Mouse (Mus musculus) midbrain, embryonic 14.5 days (tissue): ENCODE data around the gene Med18. TPM values are rescaled to one million over a fixed set of nuclear protein-coding genes. Genes with fewer than 3 reads are reported as not detected.

Source experiments
- ATAC-seq: fragments of 200-750 bp; cut with Nextera tagmentation; 2 replicates; pipeline ENCODE4 v1.8.0; 2017; ENCODE audit warnings: moderate number of reproducible peaks, moderate library complexity; ENCODE audit not compliant: low FRiP score, low TSS enrichment
- DNase-seq: peaks from one replicate; pipeline ENCODE4 v3.0.0-alpha.2; 2015
- H3K27ac ChIP-seq: fragments of 300-500 bp; sonication (generic); replicated peaks from 2 replicates; pipeline ENCODE4 v1.5.1; 2014; ENCODE audit warnings: mild to moderate bottlenecking, low read depth, low read length, moderate library complexity
- H3K27me3 ChIP-seq: fragments of 300-500 bp; sonication (generic); 2 replicates; pipeline ENCODE4 v1.6.1; 2014; ENCODE audit warnings: low read length, control low read depth, mixed read lengths; ENCODE audit not compliant: control insufficient read depth, insufficient read depth
- H3K36me3 ChIP-seq: fragments of 300-500 bp; sonication (generic); 2 replicates; pipeline ENCODE4 v1.6.1; 2014; ENCODE audit warnings: low read length, control low read depth; ENCODE audit not compliant: control insufficient read depth, insufficient read depth
- H3K4me1 ChIP-seq: fragments of 300-500 bp; sonication (generic); 2 replicates; pipeline ENCODE4 v1.6.1; 2014; ENCODE audit warnings: mild to moderate bottlenecking, antibody characterized with exemption, low read length, control low read depth; ENCODE audit not compliant: control insufficient read depth, insufficient read depth
- H3K4me2 ChIP-seq: fragments of 300-500 bp; sonication (generic); 2 replicates; pipeline ENCODE4 v1.6.1; 2014; ENCODE audit warnings: mild to moderate bottlenecking, low read length, moderate library complexity
- H3K4me3 ChIP-seq: fragments of 300-500 bp; sonication (generic); replicated peaks from 2 replicates; pipeline ENCODE4 v1.5.1; 2014; ENCODE audit warnings: low read depth, low read length
- H3K9ac ChIP-seq: fragments of 300-500 bp; sonication (generic); replicated peaks from 2 replicates; pipeline ENCODE4 v1.6.1; 2014; ENCODE audit warnings: mild to moderate bottlenecking, low read length, moderate library complexity
- H3K9me3 ChIP-seq: fragments of 300-500 bp; sonication (generic); 2 replicates; pipeline ENCODE4 v1.6.1; 2016; ENCODE audit warnings: low read length, control low read depth, mixed read lengths; ENCODE audit not compliant: control insufficient read depth
- WGBS: fragments of 180-500 bp; shearing (Covaris S2); extraction: QIAGEN DNeasy Blood & Tissue Kit; methylation state at CpG from one replicate; pipeline ENCODE4 v1.1.7; 2014; 5-methylcytosine and 5-hydroxymethylcytosine counted together
- polyA plus RNA-seq: library from polyadenylated mRNA; unstranded; fragments of >200 nt; fragmentation: Nextera tagmentation; extraction: Ambion mirVana; gene quantifications from 2 replicates; pipeline ENCODE4 v1.2.1, GENCODE M21; 2014

Gene Med18
- 8.9 and 10.8 TPM in 2 replicates for polyA plus RNA-seq

- Histone ChIP-seq H3K27me3 (no peaks in the 10 kb centered on the region), H3K4me2 (peak within 1 kb of the TSS; percentile 83), H3K27ac (peak within 1 kb of the TSS; percentile 32; the same call in 1 of the 2 replicates), H3K4me3 (peak within 1 kb of the TSS; percentile 71), H3K9ac (peak within 1 kb of the TSS; percentile 52), H3K9me3 (no peaks in the 10 kb centered on the region), H3K36me3 (peaks cover 23% of the 10 kb centered on the region), H3K4me1 (peaks cover 10% of the 10 kb centered on the region)
- ATAC-seq (peak; percentile 92), DNase-seq (peak; percentile 98)
- under 1% methylated on average over 44 of the region's 44 CpGs for WGBS
Observed at GRCm38 (mm10) chr4:132463430-132464254, at the start of gene Med18. Gene Med18, minus strand, starts transcription at chr4:132463921.

- no peak overlapping the region for H3K9ac ChIP-seq
- DNase-seq (no peak), ATAC-seq (no peak)
- no peaks in the 10 kb centered on the region for H3K36me3 ChIP-seq
- no peak overlapping the region for H3K4me2 ChIP-seq
- H3K4me3 ChIP-seq: no peak overlapping the region
- WGBS: 74% methylated on average over 3 of the region's 3 CpGs
- no peak overlapping the region for H3K27ac ChIP-seq
- H3K4me1 ChIP-seq: 0 out of 2 replicates have a peak, but pooled peaks cover 5% of the 10 kb centered on the region
- H3K9me3 ChIP-seq: no peaks in the 10 kb centered on the region
- peaks cover 5% of the 10 kb centered on the region; the same call in 1 of the 2 replicates for H3K27me3 ChIP-seq
Observed at GRCm38 (mm10) chr4:132512080-132512479, 48.4 kb upstream of the Med18 start.

GRCm38 (mm10) chr4:132510352-132510798, 46.7 kb upstream of the Med18 start, which contains the start of gene Sesn2:
Gene Sesn2, minus strand, starts transcription at chr4:132510501.
- ATAC-seq: peak; percentile 93
- under 1% methylated on average over 32 of the region's 32 CpGs for WGBS
- Histone ChIP-seq H3K27ac (peak within 1 kb of the TSS; percentile 72), H3K4me3 (peak within 1 kb of the TSS; percentile 77), H3K36me3 (no peaks in the 10 kb centered on the region), H3K9me3 (no peaks in the 10 kb centered on the region), H3K4me1 (0 out of 2 replicates have a peak, but pooled peaks cover 5% of the 10 kb centered on the region), H3K4me2 (peak within 1 kb of the TSS; percentile 96), H3K9ac (peak within 1 kb of the TSS; percentile 66), H3K27me3 (peaks cover 5% of the 10 kb centered on the region; the same call in 1 of the 2 replicates)
- DNase-seq: peak; percentile 99

GRCm38 (mm10) chr4:132509621-132510296, 46.0 kb upstream of the Med18 start:
- Histone ChIP-seq H3K36me3 (no peaks in the 10 kb centered on the region), H3K4me3 (peak overlapping the region; percentile 77), H3K27me3 (peaks cover 5% of the 10 kb centered on the region; the same call in 1 of the 2 replicates), H3K4me1 (0 out of 2 replicates have a peak, but pooled peaks cover 2% of the 10 kb centered on the region), H3K4me2 (peak overlapping the region; percentile 96), H3K27ac (peak overlapping the region; percentile 72), H3K9me3 (no peaks in the 10 kb centered on the region), H3K9ac (peak overlapping the region; percentile 66)
- DNase-seq (peak; percentile 82), ATAC-seq (peak; percentile 83)
- WGBS: under 1% methylated on average over 52 of the region's 52 CpGs

- Histone ChIP-seq H3K4me3 (no peak overlapping the region), H3K9ac (no peak overlapping the region)
- 31% methylated on average over 2 of the region's 2 CpGs for WGBS
Observed at GRCm38 (mm10) chr4:132507210-132507609, 43.5 kb upstream of the Med18 start.

GRCm38 (mm10) chr4:132506250-132506649, 42.5 kb upstream of the Med18 start:
- no peak overlapping the region for H3K9ac ChIP-seq
- no peak overlapping the region for H3K4me2 ChIP-seq
- no peaks in the 10 kb centered on the region for H3K36me3 ChIP-seq
- H3K9me3 ChIP-seq: no peaks in the 10 kb centered on the region
- H3K27me3 ChIP-seq: no peaks in the 10 kb centered on the region
- H3K4me3 ChIP-seq: no peak overlapping the region
- 75% methylated on average over 6 of the region's 6 CpGs for WGBS
- ATAC-seq (no peak), DNase-seq (no peak)
- no peak overlapping the region for H3K27ac ChIP-seq
- H3K4me1 ChIP-seq: no peaks in the 10 kb centered on the region

More at GRCm38 (mm10) chr4:132507210-132507609, 43.5 kb upstream of the Med18 start:
- Histone ChIP-seq H3K36me3 (no peaks in the 10 kb centered on the region), H3K27ac (no peak overlapping the region), H3K4me2 (no peak overlapping the region), H3K9me3 (no peaks in the 10 kb centered on the region), H3K27me3 (no peaks in the 10 kb centered on the region), H3K4me1 (no peaks in the 10 kb centered on the region)
- no peak for ATAC-seq
- no peak for DNase-seq

- WGBS: 26% methylated on average over 10 of the region's 10 CpGs
- Histone ChIP-seq H3K27me3 (no peaks in the 10 kb centered on the region), H3K4me3 (no peak overlapping the region), H3K4me1 (no peaks in the 10 kb centered on the region), H3K27ac (no peak overlapping the region), H3K9me3 (no peaks in the 10 kb centered on the region), H3K36me3 (no peaks in the 10 kb centered on the region), H3K4me2 (no peak overlapping the region), H3K9ac (no peak overlapping the region)
- no peak for DNase-seq
- no peak for ATAC-seq
Observed at GRCm38 (mm10) chr4:132505800-132506199, 42.1 kb upstream of the Med18 start.

GRCm38 (mm10) chr4:132505034-132505738, 41.5 kb upstream of the Med18 start:
- Histone ChIP-seq H3K4me1 (no peaks in the 10 kb centered on the region), H3K36me3 (no peaks in the 10 kb centered on the region), H3K4me3 (no peak overlapping the region), H3K27ac (no peak overlapping the region), H3K27me3 (no peaks in the 10 kb centered on the region), H3K4me2 (no peak overlapping the region), H3K9me3 (no peaks in the 10 kb centered on the region), H3K9ac (no peak overlapping the region)
- ATAC-seq (no peak), DNase-seq (no peak)
- 60% methylated on average over 6 of the region's 6 CpGs for WGBS
